In genomic region chr12:38111928-38112327, GRCm38 (mm10) we compare ENCODE assay signal across 16 mouse cellular contexts.
"Had no signal": no experiment of that assay in that cellular context is flagged by ENCODE, and none has a peak within 500 bp of the region (broad histone marks: within the 10 kb centered on the region; RNA-seq: fewer than 3 reads in every experiment).

No protein-coding gene starts in this region.

- DNase-seq: kidney, adult 9 months; kidney, postnatal 10 days; kidney, postnatal 36 days; layer of hippocampus, postnatal 36 days; liver, embryonic 13.5 days; lung, adult 2 months; lung, postnatal 14 days; lung, postnatal 4 days; midbrain, embryonic 14.5 days; retina, postnatal 1 day; right cerebral cortex, postnatal 25 days; thymus, adult 18-20 months; thymus, postnatal 36 days had no signal

- H3K9ac ChIP-seq: liver, embryonic 13.5 days; neural tube, embryonic 13.5 days had no signal

- H3K4me2 ChIP-seq: liver, embryonic 13.5 days; midbrain, embryonic 11.5 days; neural tube, embryonic 13.5 days had no signal

- H3K9me3 ChIP-seq: liver, embryonic 13.5 days; neural tube, embryonic 13.5 days had no signal

- H3K36me3 ChIP-seq: liver, embryonic 13.5 days; neural tube, embryonic 13.5 days had no signal

- H3K27ac ChIP-seq: left cerebral cortex, adult 2 months; liver, embryonic 13.5 days; neural tube, embryonic 13.5 days had no signal

- H3K27me3 ChIP-seq: liver, embryonic 13.5 days; neural tube, embryonic 13.5 days had no signal

- H3K4me1 ChIP-seq: liver, embryonic 13.5 days; neural tube, embryonic 13.5 days had no signal

- H3K4me3 ChIP-seq: left cerebral cortex, adult 2 months; liver, embryonic 13.5 days; neural tube, embryonic 13.5 days had no signal
